ENCODE assay signal across 14 mouse cellular contexts in genomic region chr12:73410924-73411323, GRCm38 (mm10).
DNase-seq lines count a peak whose midpoint lies in the region; ATAC-seq and TF ChIP-seq lines count a peak whose summit lies in the region.
"Had no signal": no experiment of that assay in that cellular context is flagged by ENCODE, and none has a peak within 500 bp of the region (broad histone marks: within the 10 kb centered on the region; RNA-seq: fewer than 3 reads in every experiment).

No protein-coding gene starts in this region.

- H3K4me3 ChIP-seq in heart, postnatal 0 days (ENCODE audit: low read depth, low read length) = no peak overlapping the region
- no peak overlapping the region for H3K4me3 ChIP-seq in midbrain, embryonic 11.5 days (ENCODE audit: low read depth, low read length)
- H3K4me3 ChIP-seq in midbrain, embryonic 16.5 days (ENCODE audit: low read depth, low read length) = no peak overlapping the region
- H3K4me3 ChIP-seq in embryonic facial prominence, embryonic 15.5 days (replicated peaks) = no peak overlapping the region
- no peak overlapping the region for H3K4me3 ChIP-seq in intestine, embryonic 16.5 days (ENCODE audit: low read length)
- H3K4me3 ChIP-seq: forebrain, embryonic 15.5 days; midbrain, embryonic 12.5 days had no signal

- no peaks in the 10 kb centered on the region for H3K27me3 ChIP-seq in heart, postnatal 0 days (ENCODE audit: control insufficient read depth, insufficient read depth, low read length)
- H3K27me3 ChIP-seq in midbrain, embryonic 11.5 days (ENCODE audit: control insufficient read depth, insufficient read depth, low read length) = no peaks in the 10 kb centered on the region
- no peaks in the 10 kb centered on the region for H3K27me3 ChIP-seq in midbrain, embryonic 16.5 days (ENCODE audit: control insufficient read depth, insufficient read depth, low read depth, low read length)
- no peaks in the 10 kb centered on the region; the same call in 1 of the 2 replicates for H3K27me3 ChIP-seq in embryonic facial prominence, embryonic 15.5 days
- H3K27me3 ChIP-seq in intestine, embryonic 16.5 days (replicated peaks; ENCODE audit: control insufficient read depth, insufficient read depth, low read length) = no peaks in the 10 kb centered on the region
- H3K27me3 ChIP-seq: forebrain, embryonic 15.5 days; midbrain, embryonic 12.5 days had no signal

- H3K9ac ChIP-seq in heart, postnatal 0 days (replicated peaks; ENCODE audit: low read depth, low read length) = no peak overlapping the region
- no peak overlapping the region for H3K9ac ChIP-seq in midbrain, embryonic 11.5 days (ENCODE audit: low read length)
- no peak overlapping the region for H3K9ac ChIP-seq in midbrain, embryonic 16.5 days (ENCODE audit: low read depth, low read length)
- H3K9ac ChIP-seq in embryonic facial prominence, embryonic 15.5 days = no peak overlapping the region
- no peak overlapping the region for H3K9ac ChIP-seq in intestine, embryonic 16.5 days (ENCODE audit: low read depth, low read length)
- H3K9ac ChIP-seq: forebrain, embryonic 15.5 days; liver, embryonic 14.5 days; midbrain, embryonic 12.5 days had no signal

- ATAC-seq in heart, postnatal 0 days (ENCODE audit: insufficient read depth, low read depth) = no peak
- no peak for ATAC-seq in midbrain, embryonic 11.5 days (ENCODE audit: low FRiP score)
- ATAC-seq in midbrain, embryonic 16.5 days = no peak
- ATAC-seq in embryonic facial prominence, embryonic 15.5 days (ENCODE audit: insufficient number of reproducible peaks, low FRiP score, low TSS enrichment, low read depth) = no peak
- no peak for ATAC-seq in intestine, embryonic 16.5 days
- ATAC-seq: activated CD4-positive, CD25-positive, alpha-beta regulatory T cell, adult 4 months; forebrain, embryonic 15.5 days had no signal

- H3K36me3 ChIP-seq in heart, postnatal 0 days (replicated peaks; ENCODE audit: control insufficient read depth, insufficient read depth, low read length) = no peaks in the 10 kb centered on the region
- no peaks in the 10 kb centered on the region for H3K36me3 ChIP-seq in midbrain, embryonic 11.5 days (ENCODE audit: control insufficient read depth, insufficient read depth, low read length)
- no peaks in the 10 kb centered on the region for H3K36me3 ChIP-seq in midbrain, embryonic 16.5 days (ENCODE audit: control insufficient read depth, insufficient read depth, low read length)
- H3K36me3 ChIP-seq in embryonic facial prominence, embryonic 15.5 days = no peaks in the 10 kb centered on the region
- H3K36me3 ChIP-seq in intestine, embryonic 16.5 days (ENCODE audit: control insufficient read depth, insufficient read depth, low read length) = no peaks in the 10 kb centered on the region
- H3K36me3 ChIP-seq: forebrain, embryonic 15.5 days; midbrain, embryonic 12.5 days had no signal

- no peak for TF ChIP-seq CTCF in heart, postnatal 0 days (IDR thresholded peaks at IDR 0.05; ENCODE audit: low read depth)

- H3K9me3 ChIP-seq in heart, postnatal 0 days (replicated peaks; ENCODE audit: control insufficient read depth, low read length) = no peaks in the 10 kb centered on the region
- no peaks in the 10 kb centered on the region for H3K9me3 ChIP-seq in midbrain, embryonic 11.5 days (ENCODE audit: control insufficient read depth, low read length)
- H3K9me3 ChIP-seq in midbrain, embryonic 16.5 days (replicated peaks; ENCODE audit: control insufficient read depth, low read length, poor library complexity, severe bottlenecking) = no peaks in the 10 kb centered on the region
- H3K9me3 ChIP-seq in embryonic facial prominence, embryonic 15.5 days (replicated peaks) = no peaks in the 10 kb centered on the region
- no peaks in the 10 kb centered on the region for H3K9me3 ChIP-seq in intestine, embryonic 16.5 days (ENCODE audit: control insufficient read depth, low read length)
- H3K9me3 ChIP-seq: forebrain, embryonic 15.5 days; midbrain, embryonic 12.5 days had no signal

- DNase-seq in heart, postnatal 0 days (ENCODE audit: low spot score) = peak; percentile 67
- no peak for DNase-seq in heart, adult 8-10 months (ENCODE audit: low spot score)
- DNase-seq in midbrain, embryonic 11.5 days (ENCODE audit: low spot score, missing footprints) = peak; percentile 60
- peak; percentile 64 for DNase-seq in kidney, postnatal 14 days
- DNase-seq in spleen, postnatal 10 days (ENCODE audit: low spot score in 2 of 2) = no peak
- DNase-seq: right cerebral cortex, postnatal 25 days had no signal

- H3K4me2 ChIP-seq in heart, postnatal 0 days (ENCODE audit: low read depth, low read length) = no peak overlapping the region
- no peak overlapping the region for H3K4me2 ChIP-seq in midbrain, embryonic 11.5 days
- no peak overlapping the region for H3K4me2 ChIP-seq in midbrain, embryonic 16.5 days (ENCODE audit: low read length)
- H3K4me2 ChIP-seq in embryonic facial prominence, embryonic 15.5 days (replicated peaks) = no peak overlapping the region
- no peak overlapping the region for H3K4me2 ChIP-seq in intestine, embryonic 16.5 days (ENCODE audit: low read depth, low read length)
- H3K4me2 ChIP-seq: forebrain, embryonic 15.5 days; midbrain, embryonic 12.5 days had no signal

- H3K4me1 ChIP-seq in heart, postnatal 0 days (ENCODE audit: control insufficient read depth, insufficient read depth) = peaks cover 26% of the 10 kb centered on the region
- no peaks in the 10 kb centered on the region for H3K4me1 ChIP-seq in midbrain, embryonic 11.5 days (ENCODE audit: control insufficient read depth, insufficient read depth, low read length)
- no peaks in the 10 kb centered on the region; the same call in 1 of the 2 replicates for H3K4me1 ChIP-seq in midbrain, embryonic 16.5 days (ENCODE audit: control insufficient read depth, insufficient read depth, low read length)
- peaks cover 31% of the 10 kb centered on the region for H3K4me1 ChIP-seq in embryonic facial prominence, embryonic 15.5 days
- no peaks in the 10 kb centered on the region for H3K4me1 ChIP-seq in intestine, embryonic 16.5 days (ENCODE audit: control insufficient read depth, insufficient read depth, low read length)

- TF ChIP-seq EP300 in heart, postnatal 0 days (IDR thresholded peaks at IDR 0.05; ENCODE audit: low read depth) = no peak

- peak overlapping the region; percentile 88; the same call in 1 of the 2 replicates for H3K27ac ChIP-seq in heart, postnatal 0 days (ENCODE audit: low read depth)
- no peak overlapping the region for H3K27ac ChIP-seq in midbrain, embryonic 11.5 days (ENCODE audit: low read depth, low read length)
- no peak overlapping the region for H3K27ac ChIP-seq in midbrain, embryonic 16.5 days (ENCODE audit: low read length)
- H3K27ac ChIP-seq in embryonic facial prominence, embryonic 15.5 days (replicated peaks) = 0 out of 2 replicates have a peak overlapping the region, but pooled peaks have one; percentile 11
- H3K27ac ChIP-seq in intestine, embryonic 16.5 days (ENCODE audit: low read length) = no peak overlapping the region
- H3K27ac ChIP-seq: forebrain, embryonic 15.5 days; liver, embryonic 14.5 days; midbrain, embryonic 12.5 days; stomach, postnatal 0 days had no signal

- 33% methylated on average over 7 of the region's 7 CpGs for WGBS in heart, postnatal 0 days
- 85% methylated on average over 7 of the region's 7 CpGs for WGBS in midbrain, embryonic 11.5 days
- WGBS in midbrain, embryonic 16.5 days = 64% methylated on average over 7 of the region's 7 CpGs
- 39% methylated on average over 7 of the region's 7 CpGs for WGBS in embryonic facial prominence, embryonic 15.5 days
- WGBS in intestine, embryonic 16.5 days = 55% methylated on average over 7 of the region's 7 CpGs

Comparison
In these comparisons a context has a peak if more than half of its experiments do, and no peak if none do; other contexts are left out.
1. DNase-seq: peak in heart, postnatal 0 days (single experiment), midbrain, embryonic 11.5 days (single experiment) and kidney, postnatal 14 days (single experiment); none in heart, adult 8-10 months (single experiment) and spleen, postnatal 10 days (0 of 2).
2. H3K27ac ChIP-seq: peak in heart, postnatal 0 days (single experiment) and embryonic facial prominence, embryonic 15.5 days (single experiment); none in midbrain, embryonic 11.5 days (single experiment), midbrain, embryonic 16.5 days (single experiment) and intestine, embryonic 16.5 days (single experiment).